Comparison of ENCODE assay signal across 11 mouse cellular contexts in genomic region chr12:32057461-32058199, GRCm38 (mm10). TPM values are rescaled to one million over a fixed set of nuclear protein-coding genes. Genes with fewer than 3 reads are reported as not detected.
DNase-seq lines count a peak whose midpoint lies in the region; ATAC-seq and TF ChIP-seq lines count a peak whose summit lies in the region.
"Had no signal": no experiment of that assay in that cellular context is flagged by ENCODE, and none has a peak within 500 bp of the region (broad histone marks: within the 10 kb centered on the region; RNA-seq: fewer than 3 reads in every experiment).

No protein-coding gene starts in this region.

- 76% methylated on average over 12 of the region's 12 CpGs for WGBS in neural tube, embryonic 12.5 days
- 78% methylated on average over 12 of the region's 12 CpGs for WGBS in liver, postnatal 0 days (ENCODE audit: insufficient replicate concordance)

- TF ChIP-seq EP300 in liver, postnatal 0 days (IDR thresholded peaks at IDR 0.05; ENCODE audit: low read depth) = no peak

- DNase-seq in adrenal gland, postnatal 14 days = peak; percentile 46
- DNase-seq in adrenal gland, adult 18-20 months (ENCODE audit: low spot score in 2 of 2) = no peak
- DNase-seq in neural tube, embryonic 10.5 days (ENCODE audit: extremely low spot score, low spot score) = no peak
- DNase-seq in liver, postnatal 0 days = no peak
- DNase-seq in spleen, postnatal 14 days (ENCODE audit: low spot score in 2 of 2) = no peak
- DNase-seq in yolk sac, embryonic 10.5 days (ENCODE audit: low spot score) = no peak
- no peak for DNase-seq in frontal cortex, postnatal 36 days (ENCODE audit: low spot score in 2 of 2)
- DNase-seq: B cell, adult 2 months; spleen, adult 18-20 months; thymus, adult 18-20 months had no signal

- H3K27ac ChIP-seq in neural tube, embryonic 12.5 days = no peak overlapping the region
- H3K27ac ChIP-seq in liver, postnatal 0 days (ENCODE audit: low read depth) = peak overlapping the region; percentile 34; the same call in 1 of the 2 replicates

- peaks cover 22% of the 10 kb centered on the region for H3K4me1 ChIP-seq in neural tube, embryonic 12.5 days
- peaks cover 30% of the 10 kb centered on the region for H3K4me1 ChIP-seq in liver, postnatal 0 days (ENCODE audit: insufficient read depth)

- no peaks in the 10 kb centered on the region for H3K27me3 ChIP-seq in neural tube, embryonic 12.5 days (replicated peaks)
- H3K27me3 ChIP-seq in liver, postnatal 0 days (ENCODE audit: insufficient read depth, low read length) = 0 out of 2 replicates have a peak, but pooled peaks cover 4% of the 10 kb centered on the region

- H3K9ac ChIP-seq in neural tube, embryonic 12.5 days = no peak overlapping the region
- H3K9ac ChIP-seq in liver, postnatal 0 days (replicated peaks) = peak overlapping the region; percentile 12

- no peaks in the 10 kb centered on the region for H3K36me3 ChIP-seq in neural tube, embryonic 12.5 days
- H3K36me3 ChIP-seq in liver, postnatal 0 days (replicated peaks; ENCODE audit: insufficient read depth, low read length) = no peaks in the 10 kb centered on the region; the same call in 1 of the 2 replicates

- H3K4me2 ChIP-seq in neural tube, embryonic 12.5 days (replicated peaks) = peak overlapping the region; percentile 78
- peak overlapping the region; percentile 80 for H3K4me2 ChIP-seq in liver, postnatal 0 days (ENCODE audit: low read depth, low read length)

- TF ChIP-seq CTCF in liver, postnatal 0 days (IDR thresholded peaks at IDR 0.05; ENCODE audit: low read depth) = no peak

- H3K9me3 ChIP-seq in neural tube, embryonic 12.5 days = no peaks in the 10 kb centered on the region
- no peaks in the 10 kb centered on the region for H3K9me3 ChIP-seq in liver, postnatal 0 days (ENCODE audit: low read length)

- ATAC-seq in neural tube, embryonic 12.5 days (ENCODE audit: low FRiP score, low read depth) = no peak
- no peak for ATAC-seq in liver, postnatal 0 days

- no peak overlapping the region for H3K4me3 ChIP-seq in neural tube, embryonic 12.5 days
- peak overlapping the region; percentile 76 for H3K4me3 ChIP-seq in liver, postnatal 0 days (ENCODE audit: low read depth, low read length)

RNA-seq across cellular contexts. Expression of gene Prkar2b, which starts 3.5 kb away (rescaled TPM):
- total RNA-seq in adrenal gland, postnatal 14 days (2021) = 530 and 583 TPM in 2 replicates
- 100 to 1,000 TPM; 364 to 573 TPM for total RNA-seq in adrenal gland, adult 18-20 months (2021)
- 74.0 and 78.2 TPM in 2 replicates for polyA plus RNA-seq in neural tube, embryonic 12.5 days (2016; fragmentation: Nextera tagmentation; extraction: Ambion mirVana)
- 34.0 and 34.6 TPM in 2 replicates for polyA plus RNA-seq in liver, postnatal 0 days (2015; fragmentation: Nextera tagmentation; extraction: Ambion mirVana)
